Mouse (Mus musculus) liver, embryonic 14.5 days (tissue): ENCODE data around the gene Dusp19.

Source experiments
- CTCF ChIP-seq: IDR thresholded peaks from 2 replicates; pipeline ENCODE4 v1.5.1; 2016; ENCODE audit warnings: antibody characterized with exemption, low read depth, control low read depth
- EP300 ChIP-seq: IDR thresholded peaks from 2 replicates; pipeline ENCODE4 v1.6.1; 2016; ENCODE audit warnings: antibody characterized with exemption, low read depth

- TF ChIP-seq CTCF (no peak), EP300 (no peak)
These were observed at the start of gene Dusp19, which contains the start of gene Nup35 for GRCm38 (mm10) chr2:80616854-80617737.
